In genomic region chr7:100784650-100785049, GRCm38 (mm10) we compare ENCODE assay signal across 19 mouse cellular contexts.
DNase-seq lines count a peak whose midpoint lies in the region; ATAC-seq and TF ChIP-seq lines count a peak whose summit lies in the region.
"Had no signal": no experiment of that assay in that cellular context is flagged by ENCODE, and none has a peak within 500 bp of the region (broad histone marks: within the 10 kb centered on the region; RNA-seq: fewer than 3 reads in every experiment).

No protein-coding gene starts in this region.

- no peak for ATAC-seq in hindbrain, embryonic 14.5 days (ENCODE audit: low FRiP score)
- ATAC-seq in hindbrain, postnatal 0 days = no peak
- ATAC-seq in limb, embryonic 13.5 days (ENCODE audit: low FRiP score, low read depth) = peak; percentile 93

- no peak for TF ChIP-seq CTCF in hindbrain, postnatal 0 days (IDR thresholded peaks at IDR 0.05; ENCODE audit: low read depth)

- 73% methylated on average over 2 of the region's 2 CpGs for WGBS in hindbrain, embryonic 14.5 days
- 63% methylated on average over 2 of the region's 2 CpGs for WGBS in hindbrain, postnatal 0 days
- 13% methylated on average over 2 of the region's 2 CpGs for WGBS in limb, embryonic 13.5 days

- H3K27ac ChIP-seq in hindbrain, embryonic 14.5 days = peak overlapping the region; percentile 20; the same call in 1 of the 2 replicates
- H3K27ac ChIP-seq in hindbrain, postnatal 0 days = no peak overlapping the region
- H3K27ac ChIP-seq in limb, embryonic 13.5 days = 0 out of 2 replicates have a peak overlapping the region, but pooled peaks have one; percentile 3
- H3K27ac ChIP-seq: embryonic facial prominence, embryonic 15.5 days; forebrain, embryonic 10.5 days; kidney, embryonic 15.5 days; midbrain, embryonic 10.5 days had no signal

- no peaks in the 10 kb centered on the region for H3K27me3 ChIP-seq in hindbrain, embryonic 14.5 days (ENCODE audit: control insufficient read depth, insufficient read depth, low read length)
- no peaks in the 10 kb centered on the region for H3K27me3 ChIP-seq in hindbrain, postnatal 0 days (ENCODE audit: insufficient read depth, low read length)
- no peaks in the 10 kb centered on the region for H3K27me3 ChIP-seq in limb, embryonic 13.5 days
- H3K27me3 ChIP-seq: embryonic facial prominence, embryonic 15.5 days; kidney, embryonic 15.5 days had no signal

- H3K4me2 ChIP-seq in hindbrain, embryonic 14.5 days (replicated peaks) = no peak overlapping the region
- no peak overlapping the region for H3K4me2 ChIP-seq in hindbrain, postnatal 0 days (ENCODE audit: low read depth, low read length)
- H3K4me2 ChIP-seq in limb, embryonic 13.5 days (replicated peaks) = no peak overlapping the region
- H3K4me2 ChIP-seq: embryonic facial prominence, embryonic 15.5 days; heart, embryonic 11.5 days; kidney, embryonic 15.5 days had no signal

- H3K9me3 ChIP-seq in hindbrain, embryonic 14.5 days (ENCODE audit: control insufficient read depth, low read length) = no peaks in the 10 kb centered on the region
- H3K9me3 ChIP-seq in hindbrain, postnatal 0 days (ENCODE audit: low read length) = no peaks in the 10 kb centered on the region
- H3K9me3 ChIP-seq in limb, embryonic 13.5 days = no peaks in the 10 kb centered on the region
- H3K9me3 ChIP-seq: embryonic facial prominence, embryonic 15.5 days; forebrain, embryonic 10.5 days; kidney, embryonic 15.5 days; midbrain, embryonic 10.5 days had no signal

- H3K4me3 ChIP-seq in hindbrain, embryonic 14.5 days (replicated peaks; ENCODE audit: low read length) = no peak overlapping the region
- no peak overlapping the region for H3K4me3 ChIP-seq in hindbrain, postnatal 0 days (ENCODE audit: low read length)
- no peak overlapping the region for H3K4me3 ChIP-seq in limb, embryonic 13.5 days
- H3K4me3 ChIP-seq: embryonic facial prominence, embryonic 15.5 days; forebrain, embryonic 10.5 days; kidney, embryonic 15.5 days; midbrain, embryonic 10.5 days had no signal

- peaks cover 3% of the 10 kb centered on the region; the same call in 1 of the 2 replicates for H3K4me1 ChIP-seq in hindbrain, embryonic 14.5 days (replicated peaks; ENCODE audit: control insufficient read depth, insufficient read depth, low read length)
- no peaks in the 10 kb centered on the region for H3K4me1 ChIP-seq in hindbrain, postnatal 0 days (ENCODE audit: insufficient read depth, low read length)
- peaks cover 21% of the 10 kb centered on the region for H3K4me1 ChIP-seq in limb, embryonic 13.5 days
- H3K4me1 ChIP-seq: midbrain, embryonic 10.5 days had no signal

- intact Hi-C loops in left cerebral cortex, postnatal 4 days (cut with DNase I) = no loop called here

- DNase-seq in hindbrain, embryonic 14.5 days (ENCODE audit: low spot score) = no peak
- no peak for DNase-seq in hindbrain, postnatal 0 days (ENCODE audit: low spot score)
- peak; percentile 54 for DNase-seq in 3T3-L1 (ENCODE audit: low read depth, low spot score)
- DNase-seq in embryo, embryonic 11 days = peak; percentile 52
- DNase-seq in adrenal gland, adult 18-20 months (ENCODE audit: low spot score in 2 of 2) = no peak
- no peak for DNase-seq in left cerebral cortex, postnatal 4 days
- DNase-seq in left cerebral cortex, adult 8-10 months (ENCODE audit: low spot score in 2 of 2) = no peak
- DNase-seq: cerebellum, postnatal 14 days; gastrocnemius, postnatal 25 days; heart, postnatal 14 days; layer of hippocampus, postnatal 36 days; lung, postnatal 10 days; thymus, postnatal 14 days had no signal

- no peaks in the 10 kb centered on the region; the same call in 1 of the 2 replicates for H3K36me3 ChIP-seq in hindbrain, embryonic 14.5 days (replicated peaks; ENCODE audit: control insufficient read depth, insufficient read depth)
- H3K36me3 ChIP-seq in hindbrain, postnatal 0 days (ENCODE audit: insufficient read depth, low read length) = no peaks in the 10 kb centered on the region
- H3K36me3 ChIP-seq in limb, embryonic 13.5 days = peaks cover 4% of the 10 kb centered on the region; the same call in 1 of the 2 replicates
- H3K36me3 ChIP-seq: embryonic facial prominence, embryonic 15.5 days; kidney, embryonic 15.5 days; midbrain, embryonic 10.5 days had no signal

- H3K9ac ChIP-seq in hindbrain, embryonic 14.5 days = no peak overlapping the region
- H3K9ac ChIP-seq in hindbrain, postnatal 0 days (replicated peaks; ENCODE audit: low read length) = no peak overlapping the region
- H3K9ac ChIP-seq in limb, embryonic 13.5 days = no peak overlapping the region
- H3K9ac ChIP-seq: embryonic facial prominence, embryonic 15.5 days; kidney, embryonic 15.5 days had no signal

Comparison
In these comparisons a context has a peak if more than half of its experiments do, and no peak if none do; other contexts are left out.
1. DNase-seq: peak in 3T3-L1 (single experiment) and embryo, embryonic 11 days (single experiment); none in hindbrain, embryonic 14.5 days (single experiment), hindbrain, postnatal 0 days (single experiment), adrenal gland, adult 18-20 months (0 of 2), left cerebral cortex, postnatal 4 days (single experiment) and left cerebral cortex, adult 8-10 months (0 of 2).